Mouse (Mus musculus) neutrophil, adult 5-6 weeks (primary cell): Measurements from ENCODE around the gene Opalin. TPM values are rescaled to one million over a fixed set of nuclear protein-coding genes. Genes with fewer than 3 reads are reported as not detected.
A peak's percentile ranks its signal among the peaks of the same experiment; 100 is the strongest.

ENCODE experiments used
- ATAC-seq: fragments of 151-379, 151-347 bp; 2 replicates; pipeline ENCODE4 v1.8.0; 2017; ENCODE audit warnings: mild to moderate bottlenecking, moderate TSS enrichment; ENCODE audit not compliant: insufficient number of reproducible peaks, poor library complexity, low FRiP score, severe bottlenecking; ENCODE audit errors: extremely low read depth
- total RNA-seq: library from RNA; stranded (forward); fragments of 200-1000 nt; gene quantifications from 2 replicates; pipeline ENCODE4 v1.2.3, GENCODE M21; 2017

Gene Opalin
- total RNA-seq = not detected in 2 replicates

GRCm38 (mm10) chr19:41076906-41077305 is at the start of gene Opalin:
Gene Opalin, minus strand, starts transcription at chr19:41077113.
- ATAC-seq = no peak

- no peak for ATAC-seq
These were observed 46.1 kb upstream of the Opalin start for GRCm38 (mm10) chr19:41123009-41123408.

DNA sequence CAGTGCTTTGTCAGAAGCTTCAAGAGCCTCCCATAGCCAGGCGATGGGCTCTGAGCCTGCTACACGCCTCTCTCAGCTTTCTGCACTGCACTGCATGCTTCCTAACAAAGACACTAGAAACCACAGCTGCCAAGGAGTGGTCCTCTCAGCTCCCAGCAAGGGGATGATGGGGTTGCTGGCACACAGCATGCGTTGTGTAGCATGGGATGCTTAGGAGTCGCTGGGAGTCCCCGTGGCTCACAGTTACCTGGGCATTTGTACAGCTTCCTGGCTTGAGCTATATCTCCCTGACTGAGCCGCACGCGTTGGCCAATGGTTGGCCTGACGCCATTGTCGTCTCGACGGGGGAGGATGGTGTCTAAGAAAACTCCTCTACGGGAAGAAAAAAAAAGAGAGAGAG is 43.0 kb upstream of the Opalin start:
- no peak for ATAC-seq

- ATAC-seq = no peak
These were observed 41.4 kb upstream of the Opalin start for GRCm38 (mm10) chr19:41118346-41118745.

DNA sequence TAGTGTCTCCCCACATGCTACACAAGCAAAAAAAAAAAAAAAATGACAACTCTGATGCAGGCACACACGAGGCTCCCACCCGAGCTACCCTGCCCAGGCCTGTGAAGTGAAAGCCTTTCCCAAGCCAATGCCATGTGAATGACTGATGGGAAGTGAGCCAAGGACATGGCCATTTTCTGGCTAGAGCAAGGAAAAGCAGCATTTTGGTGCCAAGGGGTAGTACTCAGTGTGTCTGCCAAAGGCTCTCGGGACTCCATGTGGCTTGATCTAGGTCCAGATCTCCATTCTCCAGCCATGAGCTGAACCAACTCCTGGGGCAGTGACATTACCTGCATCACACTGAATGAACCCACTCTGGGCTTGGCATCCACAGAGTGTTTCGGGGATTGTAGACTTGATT is 40.4 kb upstream of the Opalin start:
- ATAC-seq = no peak

GRCm38 (mm10) chr19:41114611-41115010 is 37.7 kb upstream of the Opalin start:
- ATAC-seq = no peak

- ATAC-seq = no peak
These were observed 37.1 kb upstream of the Opalin start for GRCm38 (mm10) chr19:41113911-41114531.

GRCm38 (mm10) chr19:41112609-41113008 is 35.7 kb upstream of the Opalin start:
- ATAC-seq = no peak

- ATAC-seq = no peak
These were observed 33.1 kb upstream of the Opalin start for GRCm38 (mm10) chr19:41109991-41110390.

GRCm38 (mm10) chr19:41109496-41109895 is 32.6 kb upstream of the Opalin start:
- no peak for ATAC-seq

GRCm38 (mm10) chr19:41108666-41109065 is 31.8 kb upstream of the Opalin start:
- no peak for ATAC-seq

GRCm38 (mm10) chr19:41107530-41107929 is 30.6 kb upstream of the Opalin start:
- no peak for ATAC-seq

GRCm38 (mm10) chr19:41104922-41105321 is 28.0 kb upstream of the Opalin start:
- no peak for ATAC-seq

- no peak for ATAC-seq
These were observed 24.5 kb upstream of the Opalin start for GRCm38 (mm10) chr19:41101390-41101789.

GRCm38 (mm10) chr19:41100863-41101262 is 23.9 kb upstream of the Opalin start:
- no peak for ATAC-seq

DNA sequence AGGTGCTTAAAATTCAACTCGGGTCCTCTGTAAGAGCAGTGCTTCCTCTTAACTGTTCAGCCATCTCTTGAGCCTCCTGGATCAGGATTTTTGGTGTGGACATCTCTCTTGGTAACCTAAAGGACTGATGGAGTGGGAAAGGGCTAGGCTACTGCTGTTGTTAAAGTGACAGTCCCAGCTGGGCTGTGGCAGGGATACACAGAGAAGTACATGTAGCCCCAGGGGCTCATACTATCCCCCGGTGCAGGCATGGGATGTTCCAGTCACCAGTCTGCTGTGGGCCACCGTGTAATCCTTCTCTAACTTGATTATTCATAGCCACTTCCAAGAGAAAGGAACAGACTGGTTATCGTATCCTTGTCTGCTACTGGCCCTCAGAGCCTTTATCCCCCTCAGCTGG is 20.1 kb upstream of the Opalin start:
- ATAC-seq = no peak

GRCm38 (mm10) chr19:41091901-41092300 is 15.0 kb upstream of the Opalin start:
- ATAC-seq = no peak

GRCm38 (mm10) chr19:41089833-41090232 is 12.9 kb upstream of the Opalin start:
- 0 out of 2 replicates have a peak, but pooled peaks have one; percentile 31 for ATAC-seq

DNA sequence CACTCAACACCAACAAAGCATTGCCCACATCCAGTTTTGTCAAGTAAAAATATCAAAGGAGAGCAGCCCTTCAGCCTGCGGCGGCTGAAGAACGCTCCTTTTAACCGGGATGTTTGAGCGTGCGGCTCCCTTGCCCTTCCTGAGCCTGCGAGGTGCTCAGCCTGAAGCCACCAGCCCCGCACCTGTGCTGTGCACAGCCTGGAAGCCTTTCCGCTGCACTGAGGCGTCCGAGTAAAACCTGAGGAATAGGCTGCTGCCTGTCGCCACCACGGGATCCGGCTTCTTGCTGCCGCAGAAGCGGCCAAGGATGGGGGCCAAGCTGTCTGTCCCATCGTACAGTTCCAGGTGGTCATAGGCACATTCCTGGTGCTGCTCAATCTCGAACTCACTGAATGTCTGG is 11.6 kb upstream of the Opalin start:
- ATAC-seq = no peak

DNA sequence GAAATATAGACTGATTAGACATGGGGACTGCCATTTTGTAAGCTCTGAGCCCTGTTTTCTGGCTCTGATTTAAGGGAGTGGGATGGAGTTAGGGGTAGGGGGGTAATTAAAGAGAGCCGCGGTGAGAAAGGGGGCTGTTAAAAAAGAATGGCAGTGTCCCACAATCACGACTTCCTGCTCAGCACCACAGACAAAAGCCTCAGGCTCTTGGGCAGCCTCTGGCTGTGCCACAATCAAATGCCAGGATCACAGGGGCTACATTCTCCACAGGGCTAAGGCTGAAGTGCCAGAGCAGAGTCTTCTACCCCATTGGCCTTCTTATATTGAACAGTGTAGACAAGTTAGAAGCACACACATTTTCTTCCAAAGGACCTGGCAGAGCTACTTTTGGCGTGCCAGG is 11.0 kb upstream of the Opalin start:
- no peak for ATAC-seq

GRCm38 (mm10) chr19:41086700-41087099 is 9.8 kb upstream of the Opalin start:
- peak; percentile 56; the same call in 1 of the 2 replicates for ATAC-seq
